Mouse (Mus musculus) G1E (cell line): ENCODE measurements around the gene Btg1. TPM values are rescaled to one million over a fixed set of nuclear protein-coding genes. Genes with fewer than 3 reads are reported as not detected.

Experiments
- ATAC-seq: 2 replicates; pipeline ENCODE4 v1.8.0; 2016; ENCODE audit warnings: mild to moderate bottlenecking; ENCODE audit not compliant: insufficient number of reproducible peaks, poor library complexity, low FRiP score, severe bottlenecking; ENCODE audit errors: extremely low read depth
- DNase-seq: peaks from one replicate; pipeline ENCODE4 v3.0.0; 2012; ENCODE audit warnings: low spot score
- H3K27me3 ChIP-seq: 2 replicates; pipeline ENCODE4 v1.6.1; 2012; ENCODE audit warnings: mild to moderate bottlenecking, low read length, inconsistent platforms; ENCODE audit not compliant: insufficient read depth
- H3K36me3 ChIP-seq: replicated peaks from 2 replicates; pipeline ENCODE3; 2012; ENCODE audit warnings: mild to moderate bottlenecking, inconsistent platforms
- H3K4me1 ChIP-seq: 2 replicates; pipeline ENCODE4 v1.6.1; 2012; ENCODE audit warnings: low read depth, low read length, inconsistent platforms, mixed read lengths; ENCODE audit not compliant: insufficient read depth
- H3K4me3 ChIP-seq: 2 replicates; pipeline ENCODE4 v1.5.1; 2012; ENCODE audit warnings: low read depth, mild to moderate bottlenecking, inconsistent platforms, low read length, moderate library complexity, mixed read lengths
- H3K9me3 ChIP-seq: replicated peaks from 2 replicates; pipeline ENCODE4 v1.6.1; 2012; ENCODE audit warnings: inconsistent platforms
- CTCF ChIP-seq: IDR thresholded peaks from 2 replicates; pipeline ENCODE4 v1.5.1; 2012; ENCODE audit warnings: low read depth, low read length, inconsistent platforms, mixed read lengths
- GATA1 ChIP-seq: IDR thresholded peaks from 2 replicates; pipeline ENCODE4 v1.6.1; 2012; ENCODE audit warnings: borderline replicate concordance, low read length, inconsistent platforms, mixed read lengths
- GATA2 ChIP-seq: IDR thresholded peaks from 2 replicates; pipeline ENCODE4 v1.6.1; 2012; ENCODE audit warnings: low read depth, low read length, inconsistent platforms, borderline replicate concordance
- POLR2AphosphoS5 ChIP-seq: IDR thresholded peaks from 2 replicates; pipeline ENCODE4 v1.6.1; 2012; ENCODE audit warnings: low read depth, low read length, inconsistent platforms; ENCODE audit not compliant: insufficient replicate concordance
- TAL1 ChIP-seq: conservative IDR thresholded peaks from 2 replicates; pipeline ENCODE4 v1.6.1; 2012; ENCODE audit warnings: low read depth, low read length, inconsistent platforms, mixed read lengths
- polyA plus RNA-seq: library from polyadenylated mRNA; stranded (reverse); fragments of >175 nt; gene quantifications from 2 replicates; pipeline ENCODE4 v1.2.3, GENCODE M21; 2012
- total RNA-seq, 2 experiments: library from RNA; stranded (forward) in 1 of 2; stranded (reverse) in 1 of 2; fragments of 200-1000 nt in 1 of 2; fragments of >200 nt in 1 of 2; fragmentation: Nextera tagmentation in 1 of 2; gene quantifications; 2 replicates each; pipeline ENCODE4 v1.2.3; 2014 to 2017

Gene Btg1
- total and polyA plus RNA-seq, 3 experiments: 8.0 to 19.4 (median 11.0) TPM

- no peaks in the 10 kb centered on the region for H3K36me3 ChIP-seq
- DNase-seq (no peak), ATAC-seq (no peak)
- TF ChIP-seq CTCF (no peak), GATA2 (no peak), POLR2AphosphoS5 (no peak), GATA1 (no peak), TAL1 (no peak)
- H3K4me1 ChIP-seq: no peaks in the 10 kb centered on the region
- peaks cover 12% of the 10 kb centered on the region for H3K9me3 ChIP-seq
- no peak overlapping the region for H3K4me3 ChIP-seq
- no peaks in the 10 kb centered on the region for H3K27me3 ChIP-seq
Measured at GRCm38 (mm10) chr10:96649524-96649923, 32.7 kb downstream of the Btg1 start.

DNA sequence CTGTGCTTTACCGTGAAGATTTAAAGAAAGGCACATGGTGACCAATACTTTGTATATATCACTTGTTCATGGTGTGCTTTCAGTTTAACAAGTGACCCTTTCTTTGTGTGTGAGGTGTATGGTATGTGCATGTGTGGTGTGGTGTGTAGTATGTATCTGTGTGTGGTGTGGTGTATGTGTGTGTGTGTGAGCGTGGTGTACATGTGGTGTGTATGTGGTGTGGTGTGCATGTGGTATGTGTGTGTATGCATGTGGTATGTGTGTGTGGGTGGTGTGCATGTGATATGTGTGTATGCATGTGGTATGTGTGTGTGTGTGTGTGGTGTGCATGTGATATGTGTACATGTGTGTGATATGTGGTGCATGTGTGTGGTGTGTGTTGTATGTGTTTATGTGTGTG lies 35.6 kb downstream of the Btg1 start:
- no peak overlapping the region for H3K4me3 ChIP-seq
- H3K4me1 ChIP-seq: no peaks in the 10 kb centered on the region
- no peaks in the 10 kb centered on the region for H3K36me3 ChIP-seq
- DNase-seq (no peak), ATAC-seq (no peak)
- no peak for TF ChIP-seq TAL1
- H3K9me3 ChIP-seq: peaks cover 12% of the 10 kb centered on the region
- H3K27me3 ChIP-seq: no peaks in the 10 kb centered on the region

DNA sequence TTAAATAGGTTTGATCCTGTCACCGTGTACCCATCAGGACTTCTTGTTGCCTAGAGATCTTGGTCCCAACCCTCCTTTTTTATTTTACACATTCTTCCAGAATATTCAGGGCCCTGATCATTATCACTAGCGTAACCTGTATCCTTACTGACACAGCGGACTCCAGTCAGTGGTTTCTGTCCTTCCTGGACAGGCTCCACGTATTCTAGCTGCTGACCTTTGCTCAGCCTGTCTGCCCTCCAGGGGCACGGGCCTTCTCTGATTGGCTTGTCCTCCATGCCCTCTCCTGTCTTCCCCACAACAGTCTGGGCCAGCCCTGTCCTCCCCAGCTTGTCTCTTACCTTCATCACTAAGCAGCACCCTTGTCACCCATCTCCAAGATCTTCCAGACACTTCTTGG lies 36.2 kb downstream of the Btg1 start:
- Histone ChIP-seq H3K9me3 (peaks cover 12% of the 10 kb centered on the region), H3K4me1 (no peaks in the 10 kb centered on the region), H3K27me3 (no peaks in the 10 kb centered on the region), H3K36me3 (no peaks in the 10 kb centered on the region), H3K4me3 (no peak overlapping the region)
- TF ChIP-seq GATA2: no peak
- no peak for TF ChIP-seq POLR2AphosphoS5
- no peak for TF ChIP-seq TAL1
- TF ChIP-seq GATA1: no peak
- no peak for TF ChIP-seq CTCF
- no peak for ATAC-seq
- no peak for DNase-seq

DNA sequence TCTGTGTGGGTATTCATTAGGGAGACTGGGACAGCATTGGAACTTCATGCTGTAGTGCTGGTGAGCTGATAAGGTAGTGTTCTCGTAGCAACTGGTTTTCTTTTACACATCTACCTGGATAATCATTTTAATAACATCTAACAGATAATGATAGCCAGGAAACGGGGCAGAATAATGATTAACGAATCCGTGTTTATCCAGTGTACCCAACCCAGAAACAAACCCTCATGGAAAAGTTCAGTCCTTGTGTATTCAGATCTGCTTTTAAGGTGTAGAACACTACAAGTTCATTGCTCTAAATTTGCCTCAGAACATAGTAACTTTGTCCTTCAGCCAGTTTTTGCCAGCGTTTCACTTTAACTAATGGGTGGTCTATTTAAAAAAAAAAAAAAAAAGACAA lies 37.3 kb downstream of the Btg1 start:
- Histone ChIP-seq H3K4me1 (no peaks in the 10 kb centered on the region), H3K9me3 (peaks cover 12% of the 10 kb centered on the region), H3K36me3 (no peaks in the 10 kb centered on the region), H3K4me3 (no peak overlapping the region), H3K27me3 (no peaks in the 10 kb centered on the region)
- TF ChIP-seq POLR2AphosphoS5 (no peak), GATA2 (no peak), GATA1 (no peak), CTCF (no peak), TAL1 (no peak)
- ATAC-seq: no peak
- no peak for DNase-seq

GRCm38 (mm10) chr10:96654576-96654975 lies 37.8 kb downstream of the Btg1 start:
- Histone ChIP-seq H3K27me3 (no peaks in the 10 kb centered on the region), H3K36me3 (no peaks in the 10 kb centered on the region), H3K9me3 (peaks cover 12% of the 10 kb centered on the region), H3K4me1 (no peaks in the 10 kb centered on the region), H3K4me3 (no peak overlapping the region)
- TF ChIP-seq GATA1 (no peak), GATA2 (no peak), POLR2AphosphoS5 (no peak), CTCF (no peak), TAL1 (no peak)
- DNase-seq (no peak), ATAC-seq (no peak)

DNA sequence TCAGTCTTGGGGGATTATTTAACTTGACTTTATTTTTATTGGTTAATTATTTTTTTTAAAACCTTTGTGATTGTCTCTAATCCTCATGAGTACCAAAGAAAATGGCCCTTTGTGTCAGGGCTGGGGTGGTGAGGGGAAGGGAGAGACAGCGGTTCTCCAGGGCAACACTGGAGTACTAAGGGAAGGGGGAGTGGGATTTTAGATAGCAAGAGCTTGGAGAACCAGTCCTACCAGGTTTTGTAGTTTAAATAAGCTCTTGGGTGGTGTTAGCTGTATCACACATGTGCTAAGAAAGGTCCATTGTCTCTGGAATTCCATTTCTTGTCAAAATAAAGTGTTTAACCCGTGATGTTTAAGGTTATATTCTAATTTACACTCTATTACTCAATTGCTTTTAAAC lies 38.3 kb downstream of the Btg1 start:
- Histone ChIP-seq H3K36me3 (no peaks in the 10 kb centered on the region), H3K9me3 (peaks cover 12% of the 10 kb centered on the region), H3K4me3 (no peak overlapping the region), H3K27me3 (no peaks in the 10 kb centered on the region), H3K4me1 (no peaks in the 10 kb centered on the region)
- DNase-seq (no peak), ATAC-seq (no peak)
- TF ChIP-seq GATA1 (no peak), TAL1 (no peak), POLR2AphosphoS5 (no peak), GATA2 (no peak), CTCF (no peak)

DNA sequence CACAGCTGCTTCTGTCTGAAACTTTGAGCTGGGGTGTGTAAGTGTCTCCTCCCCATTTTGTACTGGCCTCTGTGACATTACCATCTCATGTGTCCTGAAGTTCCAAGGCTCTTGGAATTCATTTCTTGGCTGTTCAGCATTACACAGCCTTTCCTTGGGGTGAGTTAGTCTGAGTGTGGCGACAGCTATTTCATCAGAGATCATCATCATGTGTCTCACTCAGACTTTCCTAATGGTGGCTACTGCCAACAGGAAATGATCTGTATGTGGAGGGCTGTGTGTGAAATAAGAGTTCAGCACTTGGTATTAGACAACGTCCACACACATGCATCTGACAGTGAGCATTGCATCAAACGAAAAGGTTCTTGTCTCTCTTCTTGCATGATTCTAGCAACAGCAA lies 39.4 kb downstream of the Btg1 start:
- ATAC-seq (no peak), DNase-seq (no peak)
- Histone ChIP-seq H3K9me3 (peaks cover 12% of the 10 kb centered on the region), H3K4me3 (no peak overlapping the region), H3K36me3 (no peaks in the 10 kb centered on the region), H3K27me3 (no peaks in the 10 kb centered on the region), H3K4me1 (no peaks in the 10 kb centered on the region)
- TF ChIP-seq TAL1: no peak
- no peak for TF ChIP-seq CTCF
- no peak for TF ChIP-seq GATA2
- no peak for TF ChIP-seq GATA1
- no peak for TF ChIP-seq POLR2AphosphoS5
